Mouse (Mus musculus) midbrain, embryonic 10.5 days (tissue): ENCODE results near the gene Wdr20rt. TPM values are rescaled to one million over a fixed set of nuclear protein-coding genes. Genes with fewer than 3 reads are reported as not detected.
"Not testable (repeated sequence)": the region's sequence is repeated elsewhere in the genome, so short reads cannot be mapped to it uniquely, and the experiment has no call there.

Source experiments
- DNase-seq: peaks from one replicate; pipeline ENCODE4 v3.0.0-alpha.2; 2017; ENCODE audit warnings: low spot score
- H3K27ac ChIP-seq: fragments of 300-500 bp; sonication (generic); replicated peaks from 2 replicates; pipeline ENCODE4 v1.5.1; 2016; ENCODE audit warnings: mild to moderate bottlenecking
- H3K27me3 ChIP-seq: fragments of 300-500 bp; sonication (generic); 2 replicates; pipeline ENCODE4 v1.6.1; 2016; ENCODE audit warnings: low read depth, mild to moderate bottlenecking; ENCODE audit not compliant: poor library complexity, severe bottlenecking
- H3K36me3 ChIP-seq: fragments of 300-500 bp; sonication (generic); 2 replicates; pipeline ENCODE4 v1.6.1; 2016; ENCODE audit warnings: mild to moderate bottlenecking, moderate library complexity
- H3K4me1 ChIP-seq: fragments of 300-500 bp; sonication (generic); 2 replicates; pipeline ENCODE4 v1.6.1; 2016
- H3K4me3 ChIP-seq: fragments of 300-500 bp; sonication (generic); 2 replicates; pipeline ENCODE4 v1.5.1; 2016; ENCODE audit warnings: mild to moderate bottlenecking, moderate library complexity
- H3K9me3 ChIP-seq: fragments of 300-500 bp; sonication (generic); replicated peaks from 2 replicates; pipeline ENCODE4 v1.6.1; 2016; ENCODE audit warnings: mild to moderate bottlenecking
- WGBS: fragments of 180-500 bp; shearing (Covaris S2); methylation state at CpG from one replicate; pipeline ENCODE4 v1.1.7; 2016; 5-methylcytosine and 5-hydroxymethylcytosine counted together
- polyA plus RNA-seq: library from polyadenylated mRNA; unstranded; fragments of >200 nt; fragmentation: Nextera tagmentation; extraction: Ambion mirVana; gene quantifications from 2 replicates; pipeline ENCODE4 v1.2.1, GENCODE M21; 2016

Gene Wdr20rt
- not detected in 2 replicates for polyA plus RNA-seq

DNA sequence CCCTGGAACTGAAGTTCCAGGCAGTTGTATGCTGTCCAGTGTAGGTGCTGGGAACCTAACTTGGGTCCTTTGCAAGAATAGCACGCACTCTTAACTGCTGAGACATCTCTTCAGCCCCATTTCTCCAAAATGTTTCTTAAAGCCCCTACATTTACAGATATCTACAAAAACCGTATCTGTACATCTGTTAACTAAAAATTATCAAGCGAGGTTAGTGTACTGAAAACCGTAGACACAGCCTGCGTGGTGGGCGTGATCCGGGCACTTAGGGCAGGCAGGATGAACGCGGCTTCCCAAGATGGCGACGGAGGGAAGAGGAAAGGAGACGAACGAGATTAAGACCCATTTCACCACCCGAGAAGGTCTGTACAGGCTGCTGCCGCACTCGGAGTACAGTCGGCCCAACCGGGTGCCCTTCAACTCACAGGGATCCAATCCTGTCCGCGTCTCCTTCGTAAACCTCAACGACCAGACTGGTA is at the start of gene Wdr20rt:
Wdr20rt (plus strand) TSS at position 51 of the 479 bp plus-strand sequence.
- 94% methylated on average over 22 of the region's 22 CpGs for WGBS
- DNase-seq, result no peak
- Histone ChIP-seq H3K4me3 (no peak within 1 kb of the TSS), H3K9me3 (peaks cover 4% of the 10 kb centered on the region; the same call in 1 of the 2 replicates), H3K36me3 (no peaks in the 10 kb centered on the region), H3K27me3 (no peaks in the 10 kb centered on the region), H3K27ac (no peak within 1 kb of the TSS), H3K4me1 (no peaks in the 10 kb centered on the region)

DNA sequence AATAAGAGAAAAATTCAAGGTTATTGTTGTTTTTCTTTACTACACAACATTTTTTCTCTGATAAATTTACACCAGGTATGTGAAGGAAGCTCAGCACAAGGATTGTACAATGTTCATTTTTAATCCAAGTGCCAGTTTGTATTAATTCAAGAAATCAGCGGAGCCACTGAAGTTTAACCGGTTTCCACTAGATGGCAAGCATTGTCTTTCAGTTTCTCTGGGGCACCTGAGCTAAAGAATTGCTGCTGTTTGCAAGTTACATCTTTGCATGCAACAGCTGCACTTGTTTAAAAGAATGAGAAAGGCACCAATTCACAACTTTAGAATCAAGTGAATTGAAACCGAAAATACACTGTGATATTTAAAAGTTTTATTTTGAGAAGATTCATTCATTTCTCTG is 38.0 kb upstream of the Wdr20rt start:
- Histone ChIP-seq H3K4me1 (no peaks in the 10 kb centered on the region), H3K9me3 (no peaks in the 10 kb centered on the region), H3K36me3 (no peaks in the 10 kb centered on the region), H3K27ac (no peak overlapping the region), H3K27me3 (no peaks in the 10 kb centered on the region), H3K4me3 (no peak overlapping the region)
- WGBS, result 61% methylated on average over 3 of the region's 3 CpGs
- no peak for DNase-seq

DNA sequence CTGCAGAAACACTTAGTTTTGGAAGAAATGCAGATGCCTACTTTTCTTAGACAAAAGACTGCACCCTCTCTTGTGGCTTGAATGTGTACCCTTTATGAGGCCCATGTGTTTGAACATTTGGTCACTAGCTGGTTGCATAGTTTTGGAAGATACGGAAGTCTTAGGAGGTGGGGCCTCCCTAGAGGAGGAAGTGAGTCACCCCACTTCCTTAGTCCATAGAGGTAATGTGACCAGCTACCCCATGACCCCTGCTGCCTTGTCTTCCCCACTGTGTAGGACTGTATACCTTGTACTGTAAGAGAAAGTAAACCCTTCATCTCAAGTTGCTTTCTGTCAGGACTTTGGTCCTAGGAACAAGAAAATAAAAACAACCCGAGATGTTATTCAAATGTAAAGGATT is 36.1 kb upstream of the Wdr20rt start:
- Histone ChIP-seq H3K9me3 (no peaks in the 10 kb centered on the region), H3K4me3 (no peak overlapping the region), H3K4me1 (no peaks in the 10 kb centered on the region), H3K27me3 (no peaks in the 10 kb centered on the region), H3K36me3 (no peaks in the 10 kb centered on the region), H3K27ac (no peak overlapping the region)
- DNase-seq, result no peak
- 81% methylated on average over 2 of the region's 2 CpGs for WGBS

DNA sequence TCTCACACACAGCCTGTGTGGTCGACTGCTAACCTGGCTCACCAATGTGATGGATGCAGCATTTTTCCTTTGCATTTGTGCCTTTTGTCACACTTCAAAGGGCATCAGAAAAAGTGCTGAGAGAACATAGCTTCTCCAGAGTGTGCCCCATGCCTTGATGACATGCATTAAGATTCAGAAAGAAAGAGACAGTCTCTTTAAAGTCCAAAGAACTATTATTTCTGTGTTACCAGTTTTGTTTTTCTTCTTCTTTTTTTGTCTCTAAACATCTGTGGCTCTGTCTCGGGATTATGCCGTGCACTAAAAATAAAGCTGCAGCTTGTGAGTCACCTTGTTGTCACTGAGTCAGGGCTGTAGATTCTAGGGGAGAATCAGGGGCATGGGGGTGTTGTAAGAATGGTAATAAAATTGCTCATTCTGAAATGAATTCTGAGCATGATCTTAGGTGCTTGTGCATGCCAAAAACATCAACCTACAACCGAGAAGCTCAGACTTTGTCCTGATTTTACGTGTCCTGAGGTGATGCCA is 31.2 kb upstream of the Wdr20rt start:
- Histone ChIP-seq H3K4me1 (no peaks in the 10 kb centered on the region), H3K27ac (no peak overlapping the region), H3K9me3 (no peaks in the 10 kb centered on the region), H3K4me3 (no peak overlapping the region), H3K27me3 (no peaks in the 10 kb centered on the region), H3K36me3 (no peaks in the 10 kb centered on the region)
- no peak for DNase-seq
- WGBS, result 82% methylated on average over 5 of the region's 5 CpGs

DNA sequence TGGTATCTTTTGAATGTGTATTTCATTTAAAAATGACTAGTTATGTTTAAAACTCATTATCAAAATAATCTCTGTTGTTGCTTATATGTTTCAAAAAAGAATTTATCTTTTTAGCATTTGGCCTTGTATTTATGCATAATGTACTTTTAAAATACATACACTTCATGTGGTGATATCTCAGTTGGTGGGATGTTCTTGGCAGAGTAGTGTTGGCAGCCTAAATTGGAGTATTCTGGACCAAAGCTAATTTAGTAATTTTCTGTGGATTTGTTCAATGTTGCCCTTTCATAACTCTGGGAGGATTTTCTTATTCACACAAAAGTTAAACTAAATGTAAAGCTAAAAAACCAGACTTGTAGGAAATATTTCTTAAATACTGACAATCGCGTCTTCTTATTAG is 23.5 kb upstream of the Wdr20rt start:
- 99% methylated on average over 2 of the region's 2 CpGs for WGBS
- 0 out of 2 replicates have a peak, but pooled peaks cover 3% of the 10 kb centered on the region for H3K4me1 ChIP-seq
- no peaks in the 10 kb centered on the region for H3K36me3 ChIP-seq
- no peak for DNase-seq
- H3K9me3 ChIP-seq, result no peaks in the 10 kb centered on the region
- H3K27me3 ChIP-seq, result no peaks in the 10 kb centered on the region
- H3K4me3 ChIP-seq, result no peak overlapping the region
- H3K27ac ChIP-seq, result no peak overlapping the region

DNA sequence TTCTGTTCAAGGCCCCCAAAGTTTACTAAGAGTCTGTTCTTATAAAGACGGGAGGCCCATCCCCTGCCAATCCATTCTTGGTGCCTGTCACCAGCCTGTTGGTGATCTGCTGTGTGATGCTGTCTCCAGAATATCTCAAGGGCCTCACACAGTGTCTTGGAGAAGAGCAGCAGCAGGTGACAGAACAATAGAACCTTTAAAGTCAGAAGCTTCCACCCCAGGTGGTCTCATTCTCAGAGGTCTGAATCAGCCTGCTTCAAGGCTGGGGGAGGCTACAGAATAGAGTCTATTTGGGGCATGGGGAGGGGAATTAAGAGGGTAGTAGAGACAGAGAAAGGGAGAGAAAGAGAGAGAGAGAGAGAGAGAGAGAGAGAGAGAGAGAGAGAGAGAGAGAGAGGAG is 18.9 kb upstream of the Wdr20rt start:
- Histone ChIP-seq H3K27ac (no peak overlapping the region), H3K4me3 (no peak overlapping the region), H3K4me1 (0 out of 2 replicates have a peak, but pooled peaks cover 3% of the 10 kb centered on the region), H3K9me3 (no peaks in the 10 kb centered on the region), H3K27me3 (no peaks in the 10 kb centered on the region), H3K36me3 (no peaks in the 10 kb centered on the region)
- no peak for DNase-seq
- WGBS, result 40% methylated on average over 1 of the region's 1 CpGs

DNA sequence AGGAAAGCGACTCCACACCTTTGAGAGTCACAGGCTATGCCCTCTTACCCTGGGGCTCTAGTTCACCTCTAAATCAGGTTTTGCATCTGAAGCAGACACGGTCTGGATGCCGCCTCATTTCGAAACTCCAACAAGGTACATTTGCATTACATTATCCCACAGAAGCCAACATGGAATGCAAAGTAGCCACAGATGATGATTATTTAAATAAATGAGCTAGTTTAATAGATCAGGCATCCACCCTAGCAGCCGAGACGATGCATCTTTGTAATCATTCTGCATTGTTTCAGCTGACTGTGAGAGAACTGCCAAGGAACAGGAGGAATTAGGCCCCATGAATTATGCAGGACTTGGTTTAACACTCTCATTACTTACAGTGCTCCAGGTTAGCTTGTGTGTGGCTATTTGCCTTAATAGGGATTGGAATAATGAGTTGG is 8.9 kb upstream of the Wdr20rt start:
- WGBS, result 85% methylated on average over 6 of the region's 6 CpGs
- no peak for DNase-seq
- Histone ChIP-seq H3K9me3 (no peaks in the 10 kb centered on the region), H3K4me1 (no peaks in the 10 kb centered on the region), H3K27me3 (no peaks in the 10 kb centered on the region), H3K36me3 (no peaks in the 10 kb centered on the region), H3K27ac (no peak overlapping the region), H3K4me3 (no peak overlapping the region)

DNA sequence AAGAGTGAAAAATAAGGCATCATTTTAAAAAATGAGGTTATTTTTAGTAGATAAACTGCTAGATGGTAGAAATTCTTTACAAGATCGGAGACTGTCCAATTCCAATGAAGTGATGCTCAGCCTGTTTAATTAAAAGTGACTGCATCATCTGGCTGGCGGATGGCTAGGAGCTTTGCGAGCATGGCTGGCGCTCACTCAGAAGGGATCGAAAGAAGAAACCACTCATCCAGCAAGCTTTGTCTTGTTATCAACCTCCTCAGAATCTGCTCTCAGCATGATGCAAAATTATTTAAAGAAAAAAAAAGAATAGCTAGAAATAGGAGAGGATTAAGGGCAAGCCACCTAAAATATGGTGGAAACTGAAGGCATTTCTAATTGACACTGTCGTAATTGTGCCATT is 3.3 kb downstream of the Wdr20rt start:
- Histone ChIP-seq H3K27ac (no peak overlapping the region), H3K9me3 (peaks cover 4% of the 10 kb centered on the region; the same call in 1 of the 2 replicates), H3K4me3 (no peak overlapping the region), H3K4me1 (no peaks in the 10 kb centered on the region), H3K27me3 (no peaks in the 10 kb centered on the region), H3K36me3 (no peaks in the 10 kb centered on the region)
- DNase-seq, result no peak
- WGBS, result 81% methylated on average over 6 of the region's 6 CpGs

DNA sequence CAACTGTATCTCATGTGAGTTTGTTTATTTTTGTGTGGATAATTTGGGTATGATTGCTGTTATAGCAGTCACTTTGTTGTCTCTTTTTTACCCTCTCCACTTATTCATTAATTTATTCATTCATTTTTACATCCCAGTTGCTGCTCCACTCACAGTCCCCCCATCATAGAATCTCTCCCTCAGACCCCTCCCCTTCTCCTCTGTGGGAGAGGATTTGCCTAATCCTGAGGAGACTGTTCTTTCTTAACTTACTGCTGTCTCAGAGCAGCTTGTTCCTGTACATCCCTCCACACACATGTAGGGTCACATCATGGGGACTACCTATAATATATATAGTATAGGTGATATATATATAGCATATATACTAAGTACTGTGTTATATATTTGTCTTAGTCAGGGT is 3.7 kb downstream of the Wdr20rt start:
- no peak overlapping the region for H3K4me3 ChIP-seq
- peaks cover 4% of the 10 kb centered on the region; the same call in 1 of the 2 replicates for H3K9me3 ChIP-seq
- no peaks in the 10 kb centered on the region for H3K27me3 ChIP-seq
- H3K36me3 ChIP-seq, result no peaks in the 10 kb centered on the region
- no peaks in the 10 kb centered on the region for H3K4me1 ChIP-seq
- no peak for DNase-seq
- no peak overlapping the region for H3K27ac ChIP-seq

DNA sequence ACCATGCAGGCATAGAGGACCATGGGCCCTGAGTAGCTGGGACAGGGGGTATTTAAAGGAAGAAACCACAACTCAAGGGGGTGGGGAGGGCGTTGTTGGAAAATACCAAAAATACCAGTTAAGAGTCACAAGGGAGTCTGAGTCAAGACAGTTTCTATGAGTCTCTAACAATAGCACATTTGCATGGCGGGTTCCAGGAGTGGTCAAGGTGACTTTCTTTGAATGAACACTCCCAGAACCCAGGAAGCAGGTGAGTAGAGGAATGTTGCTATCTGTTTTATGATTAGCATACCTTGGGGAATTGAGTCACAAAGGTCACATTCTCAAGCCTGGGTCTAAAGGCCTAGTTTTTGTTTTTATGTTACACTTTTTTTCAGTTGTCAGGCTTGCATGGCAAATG is 7.5 kb downstream of the Wdr20rt start:
- not testable (repeated sequence) for H3K4me1 ChIP-seq, DNase-seq, H3K27me3 ChIP-seq, H3K4me3 ChIP-seq, H3K27ac ChIP-seq, H3K9me3 ChIP-seq, H3K36me3 ChIP-seq
- WGBS, result 82% methylated on average over 2 of the region's 2 CpGs

DNA sequence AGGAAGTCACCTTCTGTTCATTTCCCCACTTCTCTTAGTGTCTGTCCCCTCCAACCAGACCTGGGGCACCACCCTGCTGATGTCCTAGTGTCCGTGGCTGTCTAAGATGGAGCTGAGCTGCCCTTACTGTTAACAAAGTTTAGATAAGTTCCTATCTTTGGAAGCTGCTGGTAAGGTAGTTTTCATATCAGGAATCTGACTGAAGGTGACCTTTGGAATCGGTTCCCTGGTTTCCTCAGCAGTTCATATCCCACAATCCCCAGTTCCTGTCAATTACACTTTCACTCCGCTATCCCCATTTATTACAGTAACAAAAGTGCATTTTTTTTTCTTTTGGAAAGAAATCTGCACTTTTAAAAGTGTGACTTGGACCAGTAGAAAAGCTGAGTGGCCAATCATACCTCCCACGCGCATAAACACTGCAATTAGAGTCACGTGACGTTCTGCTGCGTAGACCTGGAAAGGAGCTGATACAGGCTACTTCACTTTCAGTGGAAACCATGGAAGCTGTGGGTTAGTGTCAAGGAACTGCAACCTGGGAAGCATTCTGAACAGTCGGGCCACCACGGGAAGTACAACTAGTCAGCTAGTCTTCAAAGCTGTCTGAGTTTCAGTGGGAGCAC is 24.9 kb downstream of the Wdr20rt start:
- 93% methylated on average over 10 of the region's 10 CpGs for WGBS

DNA sequence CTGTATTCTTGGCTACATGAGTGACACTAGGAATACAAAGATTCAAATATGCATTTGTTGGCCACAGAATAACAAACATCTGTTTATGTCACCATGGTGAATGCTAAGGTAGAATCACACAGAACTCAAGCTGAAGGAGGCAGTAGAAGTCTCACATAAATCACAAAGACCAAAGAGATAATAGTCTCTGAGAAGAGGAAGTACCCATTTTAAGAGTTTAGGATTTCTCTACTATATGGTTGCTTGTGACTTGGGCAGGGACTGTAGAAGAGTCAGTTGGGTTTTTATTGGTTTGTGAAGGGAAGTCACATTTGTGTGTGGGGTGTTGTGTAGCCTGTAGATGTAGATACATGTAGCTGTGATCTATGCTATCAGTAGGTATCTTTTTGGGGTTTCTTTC is 31.6 kb downstream of the Wdr20rt start:
- H3K27ac ChIP-seq, result no peak overlapping the region
- H3K36me3 ChIP-seq, result no peaks in the 10 kb centered on the region
- H3K4me1 ChIP-seq, result peaks cover 7% of the 10 kb centered on the region; the same call in 1 of the 2 replicates
- H3K9me3 ChIP-seq, result no peaks in the 10 kb centered on the region
- H3K4me3 ChIP-seq, result no peak overlapping the region
- no peaks in the 10 kb centered on the region for H3K27me3 ChIP-seq
- no peak for DNase-seq

More for the DNA sequence above, 24.9 kb downstream of the Wdr20rt start:
- no peak for DNase-seq
- Histone ChIP-seq H3K36me3 (no peaks in the 10 kb centered on the region), H3K27ac (no peak overlapping the region), H3K4me3 (no peak overlapping the region), H3K4me1 (no peaks in the 10 kb centered on the region), H3K27me3 (no peaks in the 10 kb centered on the region), H3K9me3 (no peaks in the 10 kb centered on the region)

DNA sequence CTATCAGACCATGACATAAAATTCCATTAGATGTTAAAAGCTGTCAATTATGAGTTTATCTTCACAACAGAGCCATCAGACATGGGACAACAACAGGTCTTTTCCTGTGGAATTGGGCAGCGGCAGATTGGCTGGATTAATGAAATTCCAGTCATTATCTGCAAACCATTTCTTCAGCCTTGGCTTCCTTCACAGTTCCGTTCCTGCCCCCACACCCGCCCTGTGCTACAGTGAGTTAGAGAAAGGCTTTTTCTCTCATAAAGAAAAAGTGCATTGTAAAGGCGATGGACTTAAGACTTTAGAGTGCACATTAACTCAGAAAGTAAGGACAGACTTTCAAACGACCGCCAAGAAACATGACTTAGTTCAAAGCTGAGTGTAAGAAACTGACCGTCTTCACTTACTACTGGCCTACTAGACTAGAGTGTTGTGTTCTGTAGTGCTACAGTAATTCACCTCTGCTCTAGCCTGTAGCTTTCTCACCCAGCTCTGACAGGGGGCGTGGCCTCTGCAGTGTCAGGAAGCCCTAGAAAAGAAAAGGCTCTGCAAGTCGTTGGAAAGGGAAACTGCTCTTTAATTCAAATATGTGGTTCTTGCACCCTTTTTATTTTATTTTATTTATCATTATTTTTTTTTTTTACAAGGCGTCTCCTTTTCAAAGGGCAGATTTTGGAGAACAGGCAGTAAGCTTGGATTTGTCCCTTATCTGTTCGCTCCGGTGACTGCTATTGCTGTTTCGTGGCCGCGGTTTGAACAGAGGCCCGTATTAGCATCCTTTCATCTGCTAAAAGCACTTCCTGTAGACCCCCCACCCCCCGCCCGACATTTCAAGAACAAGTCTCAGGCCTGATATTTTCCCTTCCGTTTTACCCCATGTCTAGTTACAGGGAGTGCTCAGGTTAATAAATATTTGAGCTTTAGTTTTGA is 33.2 kb downstream of the Wdr20rt start:
- peak; percentile 17 for DNase-seq
- Histone ChIP-seq H3K4me1 (peaks cover 7% of the 10 kb centered on the region; the same call in 1 of the 2 replicates), H3K4me3 (peak overlapping the region; percentile 32), H3K27ac (no peak overlapping the region), H3K27me3 (no peaks in the 10 kb centered on the region), H3K9me3 (no peaks in the 10 kb centered on the region), H3K36me3 (no peaks in the 10 kb centered on the region)
- WGBS, result 58% methylated on average over 19 of the region's 19 CpGs
